Mouse (Mus musculus): ENCODE data around the gene Ssc5d.

DNA sequence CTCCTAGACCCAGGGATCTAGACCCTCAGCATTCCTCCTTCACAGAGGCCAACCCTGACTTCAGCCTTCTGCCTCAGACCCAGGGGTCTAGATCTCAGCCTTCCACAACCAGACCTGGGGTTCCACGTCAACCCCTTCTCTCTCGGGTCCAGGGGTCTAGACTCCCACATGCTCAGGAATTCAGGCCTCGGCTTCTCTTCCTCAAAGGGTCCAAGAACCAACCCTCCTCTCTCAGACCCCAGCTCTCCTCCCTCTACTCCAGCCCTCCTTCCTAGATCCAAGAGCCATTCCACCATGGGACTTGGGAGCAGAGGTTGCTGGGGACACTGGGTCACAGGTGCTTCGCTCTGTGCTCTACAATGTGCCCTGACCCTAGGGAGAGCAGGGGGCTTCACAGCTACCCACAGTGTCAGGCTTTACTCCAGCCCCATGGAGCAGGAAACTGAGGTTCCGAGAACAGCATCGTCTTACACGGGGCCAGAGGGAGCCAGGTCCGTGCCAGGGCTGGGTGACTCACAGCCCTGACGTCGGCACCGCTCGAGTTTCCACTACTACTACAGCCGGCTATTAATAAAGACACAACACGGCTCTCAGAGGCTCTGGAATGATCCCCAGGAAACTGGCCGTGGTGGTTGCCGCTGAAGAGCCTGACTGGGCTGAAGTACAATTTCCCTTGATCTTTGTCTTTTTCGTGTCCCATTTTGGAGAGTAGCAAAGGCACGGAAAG, 46.9 kb downstream of the Ssc5d start:
- TF ChIP-seq CTCF (IDR thresholded peaks at IDR 0.05; ENCODE audit: borderline replicate concordance, control insufficient read depth, extremely low read depth, insufficient read depth, low read length, poor library complexity) (no peak), POLR2A (IDR thresholded peaks at IDR 0.05; ENCODE audit: control insufficient read depth, extremely low read depth, insufficient read depth, low read length, poor library complexity) (no peak)

Data from thymus, adult 2 months (tissue).